Mouse (Mus musculus): ENCODE results near the gene Ppp1r3e. TPM values are rescaled to one million over a fixed set of nuclear protein-coding genes. Genes with fewer than 3 reads are reported as not detected.
A peak's percentile ranks its signal among the peaks of the same experiment; 100 is the strongest.

The Ppp1r3e gene
- polyA plus RNA-seq, 1 experiment from 2014 or later, result 2.3 TPM

GRCm38 (mm10) chr14:54874165-54874564 is 3.2 kb downstream of the Ppp1r3e start:
- Histone ChIP-seq H3K27ac (replicated peaks) (no peak overlapping the region), H3K9ac (replicated peaks) (no peak overlapping the region), H3K9me3 (no peaks in the 10 kb centered on the region), H3K4me2 (replicated peaks) (no peak overlapping the region), H3K27me3 (no peaks in the 10 kb centered on the region), H3K36me3 (no peaks in the 10 kb centered on the region), H3K4me1 (peaks cover 17% of the 10 kb centered on the region), H3K4me3 (no peak overlapping the region)
- no peak for ATAC-seq (replicated peaks)
- WGBS, result 94% methylated on average over 3 of the region's 3 CpGs

DNA sequence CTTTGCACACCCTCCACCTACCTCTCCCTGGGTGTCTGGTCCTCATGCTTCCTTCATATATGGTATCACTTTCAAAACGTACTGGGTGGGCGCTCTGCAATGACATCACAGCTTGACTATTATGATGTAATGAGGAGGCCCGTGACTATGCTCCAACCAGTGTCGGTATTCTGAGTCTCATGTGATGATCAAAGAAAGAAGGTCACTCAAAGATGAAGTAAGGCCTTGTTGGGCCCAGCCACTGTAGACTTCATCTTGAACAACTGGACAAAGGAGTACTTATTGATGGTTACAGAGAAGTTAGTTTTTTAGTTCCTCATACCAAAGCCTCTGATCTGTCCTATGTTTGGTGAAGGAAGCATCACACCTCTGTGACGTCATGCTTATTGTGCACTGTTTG is 6.5 kb downstream of the Ppp1r3e start, which contains the start of gene Homez:
TSS of gene Homez (minus strand) at position 101 of the 400 bp plus-strand sequence.
- Histone ChIP-seq H3K4me2 (replicated peaks) (no peak within 1 kb of the TSS), H3K4me3 (no peak within 1 kb of the TSS), H3K36me3 (no peaks in the 10 kb centered on the region), H3K4me1 (peaks cover 8% of the 10 kb centered on the region), H3K9me3 (no peaks in the 10 kb centered on the region), H3K27ac (replicated peaks) (no peak within 1 kb of the TSS), H3K27me3 (no peaks in the 10 kb centered on the region), H3K9ac (replicated peaks) (no peak within 1 kb of the TSS)
- no peak for ATAC-seq (replicated peaks)
- 94% methylated on average over 5 of the region's 5 CpGs for WGBS

DNA sequence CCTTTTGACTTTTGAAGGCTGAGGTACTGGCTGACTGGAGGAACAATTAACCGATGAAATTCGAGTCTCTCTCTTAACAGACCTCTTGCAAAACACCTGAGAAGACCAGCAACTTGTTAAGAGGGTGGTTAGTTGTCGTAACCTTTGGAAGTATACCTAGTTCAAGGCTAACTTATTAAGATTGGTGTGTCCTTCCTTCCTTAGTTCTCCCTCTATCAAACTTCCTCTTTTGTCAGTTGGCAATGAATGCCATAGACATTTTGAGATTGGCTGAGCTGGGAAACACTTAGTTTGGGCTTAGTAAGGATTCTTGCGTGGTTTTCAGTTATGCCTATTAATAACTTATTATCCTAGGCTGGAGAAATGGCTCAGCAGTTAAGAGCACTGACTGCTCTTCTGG is 9.3 kb downstream of the Ppp1r3e start:
- no peaks in the 10 kb centered on the region for H3K36me3 ChIP-seq
- peaks cover 10% of the 10 kb centered on the region for H3K4me1 ChIP-seq
- no peaks in the 10 kb centered on the region for H3K9me3 ChIP-seq
- no peak for ATAC-seq (replicated peaks)
- H3K9ac ChIP-seq (replicated peaks), result no peak overlapping the region
- H3K27ac ChIP-seq (replicated peaks), result no peak overlapping the region
- WGBS, result 88% methylated on average over 4 of the region's 4 CpGs
- no peak overlapping the region for H3K4me2 ChIP-seq (replicated peaks)
- H3K4me3 ChIP-seq, result no peak overlapping the region
- no peaks in the 10 kb centered on the region for H3K27me3 ChIP-seq

- Histone ChIP-seq H3K27ac (replicated peaks) (no peak overlapping the region), H3K9ac (replicated peaks) (no peak overlapping the region), H3K4me3 (no peak overlapping the region), H3K36me3 (no peaks in the 10 kb centered on the region), H3K27me3 (no peaks in the 10 kb centered on the region), H3K9me3 (no peaks in the 10 kb centered on the region), H3K4me1 (peaks cover 12% of the 10 kb centered on the region), H3K4me2 (replicated peaks) (no peak overlapping the region)
- 53% methylated on average over 5 of the region's 5 CpGs for WGBS
- ATAC-seq (replicated peaks), result no peak
These were observed 10.4 kb downstream of the Ppp1r3e start for GRCm38 (mm10) chr14:54866936-54867335.

DNA sequence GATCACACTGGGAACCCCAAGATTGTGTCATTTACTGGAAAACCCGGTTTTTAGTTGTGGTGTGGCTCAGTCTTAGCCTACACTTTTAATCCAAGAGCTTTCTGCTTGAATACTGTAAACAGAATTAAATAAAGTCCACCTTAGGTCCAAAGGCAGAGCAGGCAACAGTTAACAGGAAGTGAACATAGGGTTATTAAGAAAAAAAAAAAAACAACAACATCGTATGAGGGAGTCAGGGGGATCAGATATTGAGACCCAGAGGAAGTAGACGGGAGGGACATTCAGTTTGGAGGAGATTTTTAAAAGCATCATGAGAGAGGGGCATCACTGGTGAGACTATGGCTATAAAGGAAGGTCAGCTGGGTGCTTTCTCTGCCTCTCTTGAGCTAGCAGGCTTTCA is 11.1 kb downstream of the Ppp1r3e start:
- Histone ChIP-seq H3K4me1 (peaks cover 12% of the 10 kb centered on the region), H3K4me3 (no peak overlapping the region), H3K4me2 (replicated peaks) (no peak overlapping the region), H3K9me3 (no peaks in the 10 kb centered on the region), H3K9ac (replicated peaks) (no peak overlapping the region), H3K27me3 (no peaks in the 10 kb centered on the region), H3K36me3 (no peaks in the 10 kb centered on the region), H3K27ac (replicated peaks) (no peak overlapping the region)
- 58% methylated on average over 3 of the region's 3 CpGs for WGBS
- no peak for ATAC-seq (replicated peaks)

DNA sequence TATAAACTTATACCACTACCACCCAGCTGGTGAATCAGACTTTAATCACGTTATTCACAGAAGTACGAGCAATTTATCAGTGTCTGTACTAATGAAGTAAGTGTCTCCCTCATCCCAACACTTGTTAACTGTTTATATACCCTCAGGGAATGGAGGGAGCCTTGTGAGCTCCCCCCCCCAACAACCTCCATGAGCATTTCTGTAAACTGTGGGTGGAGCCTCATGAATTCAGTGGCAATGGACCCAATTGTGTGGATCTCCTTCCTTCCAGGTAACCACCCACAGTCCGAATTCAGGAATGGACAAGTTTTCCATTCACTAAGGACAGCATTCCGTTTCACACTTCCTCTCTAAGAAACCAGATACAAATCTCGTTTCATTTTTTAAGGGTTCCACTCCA is 11.7 kb downstream of the Ppp1r3e start:
- H3K36me3 ChIP-seq, result no peaks in the 10 kb centered on the region
- peaks cover 12% of the 10 kb centered on the region for H3K4me1 ChIP-seq
- H3K9ac ChIP-seq (replicated peaks), result no peak overlapping the region
- H3K9me3 ChIP-seq, result no peaks in the 10 kb centered on the region
- ATAC-seq (replicated peaks), result no peak
- no peak overlapping the region for H3K4me3 ChIP-seq
- H3K27me3 ChIP-seq, result no peaks in the 10 kb centered on the region
- H3K27ac ChIP-seq (replicated peaks), result no peak overlapping the region
- 74% methylated on average over 5 of the region's 5 CpGs for WGBS
- H3K4me2 ChIP-seq (replicated peaks), result no peak overlapping the region

- H3K4me2 ChIP-seq (replicated peaks), result peak overlapping the region; percentile 77
- peak overlapping the region; percentile 73 for H3K27ac ChIP-seq (replicated peaks)
- ATAC-seq (replicated peaks), result no peak
- H3K27me3 ChIP-seq, result no peaks in the 10 kb centered on the region
- H3K9me3 ChIP-seq, result no peaks in the 10 kb centered on the region
- peak overlapping the region; percentile 99 for H3K4me3 ChIP-seq
- H3K4me1 ChIP-seq, result peaks cover 12% of the 10 kb centered on the region
- WGBS, result 17% methylated on average over 21 of the region's 21 CpGs
- peak overlapping the region; percentile 98 for H3K9ac ChIP-seq (replicated peaks)
- no peaks in the 10 kb centered on the region for H3K36me3 ChIP-seq
These were observed 12.9 kb downstream of the Ppp1r3e start for GRCm38 (mm10) chr14:54864313-54865036.

DNA sequence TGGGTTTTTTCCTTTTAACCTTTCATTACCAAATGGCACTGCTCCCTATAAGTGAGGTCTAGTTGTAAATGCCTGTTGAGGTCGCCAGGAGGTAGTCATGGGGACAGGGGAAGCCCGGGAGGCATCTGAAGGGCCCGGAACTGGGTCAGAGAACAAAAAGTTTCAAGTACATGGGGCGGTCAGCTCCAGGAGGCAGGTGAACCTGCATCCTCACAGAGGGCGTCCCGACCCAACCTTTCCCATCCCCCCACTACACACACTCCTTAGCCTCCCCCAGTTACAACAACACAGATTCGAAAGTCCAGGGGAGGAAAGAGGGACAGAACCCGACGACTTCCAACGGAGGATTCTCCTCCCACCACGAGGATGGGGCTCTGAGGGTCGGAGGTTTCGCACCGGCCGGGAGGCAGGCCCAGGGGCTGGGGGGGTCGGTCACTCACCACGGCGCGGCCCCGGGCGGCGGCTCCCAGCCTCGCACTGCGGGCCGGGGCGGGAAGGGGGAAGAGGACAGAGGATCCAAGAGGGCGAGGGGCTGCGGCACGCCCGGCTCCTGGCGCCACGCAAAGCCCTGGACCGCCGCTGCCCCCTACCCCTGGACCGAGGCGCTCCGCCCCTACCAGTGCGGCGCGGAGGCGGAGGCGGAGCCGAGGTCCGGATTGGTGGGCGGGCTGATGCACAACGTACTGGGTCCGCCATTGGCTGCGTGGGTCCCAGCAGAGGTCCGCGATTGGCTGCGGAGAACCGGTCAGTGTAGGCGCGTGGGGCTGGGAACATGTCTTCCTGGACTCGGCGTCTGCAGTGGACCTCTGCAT is 13.6 kb downstream of the Ppp1r3e start:
- Histone ChIP-seq H3K27me3 (no peaks in the 10 kb centered on the region), H3K4me1 (peaks cover 12% of the 10 kb centered on the region), H3K36me3 (no peaks in the 10 kb centered on the region), H3K27ac (replicated peaks) (peak overlapping the region; percentile 73), H3K9me3 (no peaks in the 10 kb centered on the region), H3K4me3 (peak overlapping the region; percentile 99), H3K9ac (replicated peaks) (peak overlapping the region; percentile 98), H3K4me2 (replicated peaks) (peak overlapping the region; percentile 77)
- peak; percentile 100 for ATAC-seq (replicated peaks)
- under 1% methylated on average over 55 of the region's 56 CpGs for WGBS

DNA sequence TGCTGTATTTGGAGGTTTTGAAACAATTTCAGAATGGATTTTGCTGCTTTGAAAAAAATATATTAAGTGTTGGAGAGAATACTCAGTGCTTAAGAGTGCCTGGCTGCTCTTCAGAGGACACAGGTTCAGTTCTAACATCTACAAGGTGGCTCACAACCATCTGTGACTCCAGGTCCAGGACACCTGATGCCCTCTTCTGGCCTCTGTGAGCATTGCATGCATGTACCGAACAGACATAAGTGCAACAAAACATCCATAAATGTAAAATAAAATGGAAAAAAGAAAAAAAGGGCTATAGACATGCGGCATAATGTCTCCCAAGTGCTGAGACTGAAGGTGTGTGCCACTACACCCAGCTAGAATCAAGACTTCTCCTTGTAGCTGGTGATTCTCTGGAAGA is 16.8 kb downstream of the Ppp1r3e start:
- no peaks in the 10 kb centered on the region for H3K27me3 ChIP-seq
- no peak overlapping the region for H3K4me2 ChIP-seq (replicated peaks)
- H3K9ac ChIP-seq (replicated peaks), result no peak overlapping the region
- 51% methylated on average over 2 of the region's 2 CpGs for WGBS
- H3K36me3 ChIP-seq, result peaks cover 16% of the 10 kb centered on the region; the same call in 1 of the 2 replicates
- ATAC-seq (replicated peaks), result no peak
- no peaks in the 10 kb centered on the region for H3K9me3 ChIP-seq
- no peak overlapping the region for H3K4me3 ChIP-seq
- H3K4me1 ChIP-seq, result peaks cover 12% of the 10 kb centered on the region
- H3K27ac ChIP-seq (replicated peaks), result no peak overlapping the region

- Histone ChIP-seq H3K9ac (replicated peaks) (no peak overlapping the region), H3K36me3 (peaks cover 18% of the 10 kb centered on the region; the same call in 1 of the 2 replicates), H3K9me3 (no peaks in the 10 kb centered on the region), H3K27ac (replicated peaks) (no peak overlapping the region), H3K4me1 (0 out of 2 replicates have a peak, but pooled peaks cover under 1% of the 10 kb centered on the region), H3K4me3 (no peak overlapping the region), H3K27me3 (no peaks in the 10 kb centered on the region), H3K4me2 (replicated peaks) (no peak overlapping the region)
- 92% methylated on average over 9 of the region's 9 CpGs for WGBS
- ATAC-seq (replicated peaks), result no peak
These were observed 19.5 kb downstream of the Ppp1r3e start for GRCm38 (mm10) chr14:54857891-54858290.

- WGBS, result 92% methylated on average over 7 of the region's 7 CpGs
- no peaks in the 10 kb centered on the region for H3K9me3 ChIP-seq
These were observed 20.6 kb downstream of the Ppp1r3e start for GRCm38 (mm10) chr14:54856703-54857102.

GRCm38 (mm10) chr14:54855726-54856125 is 21.6 kb downstream of the Ppp1r3e start:
- Histone ChIP-seq H3K27ac (replicated peaks) (no peak overlapping the region), H3K4me1 (no peaks in the 10 kb centered on the region), H3K4me3 (no peak overlapping the region), H3K9ac (replicated peaks) (no peak overlapping the region), H3K27me3 (no peaks in the 10 kb centered on the region), H3K36me3 (peaks cover 18% of the 10 kb centered on the region; the same call in 1 of the 2 replicates), H3K4me2 (replicated peaks) (no peak overlapping the region), H3K9me3 (no peaks in the 10 kb centered on the region)
- no peak for ATAC-seq (replicated peaks)
- WGBS, result 94% methylated on average over 3 of the region's 3 CpGs

More at GRCm38 (mm10) chr14:54856703-54857102, 20.6 kb downstream of the Ppp1r3e start:
- H3K4me3 ChIP-seq, result no peak overlapping the region
- no peaks in the 10 kb centered on the region for H3K4me1 ChIP-seq
- H3K9ac ChIP-seq (replicated peaks), result no peak overlapping the region
- H3K36me3 ChIP-seq, result peaks cover 18% of the 10 kb centered on the region; the same call in 1 of the 2 replicates
- no peak for ATAC-seq (replicated peaks)
- H3K27ac ChIP-seq (replicated peaks), result no peak overlapping the region
- H3K27me3 ChIP-seq, result no peaks in the 10 kb centered on the region
- no peak overlapping the region for H3K4me2 ChIP-seq (replicated peaks)

Measured in forebrain, embryonic 15.5 days (tissue).